Mouse (Mus musculus): Measurements from ENCODE around the gene Mat2a. TPM values are rescaled to one million over a fixed set of nuclear protein-coding genes. Genes with fewer than 3 reads are reported as not detected.

Gene Mat2a
- polyA plus RNA-seq (2015; fragmentation: Illumina TruSeq; extraction: RNeasy Lipid Tissue Mini Kit (QIAGEN cat#74804); ENCODE audit: low read depth, low replicate concordance), result 187 TPM

DNA sequence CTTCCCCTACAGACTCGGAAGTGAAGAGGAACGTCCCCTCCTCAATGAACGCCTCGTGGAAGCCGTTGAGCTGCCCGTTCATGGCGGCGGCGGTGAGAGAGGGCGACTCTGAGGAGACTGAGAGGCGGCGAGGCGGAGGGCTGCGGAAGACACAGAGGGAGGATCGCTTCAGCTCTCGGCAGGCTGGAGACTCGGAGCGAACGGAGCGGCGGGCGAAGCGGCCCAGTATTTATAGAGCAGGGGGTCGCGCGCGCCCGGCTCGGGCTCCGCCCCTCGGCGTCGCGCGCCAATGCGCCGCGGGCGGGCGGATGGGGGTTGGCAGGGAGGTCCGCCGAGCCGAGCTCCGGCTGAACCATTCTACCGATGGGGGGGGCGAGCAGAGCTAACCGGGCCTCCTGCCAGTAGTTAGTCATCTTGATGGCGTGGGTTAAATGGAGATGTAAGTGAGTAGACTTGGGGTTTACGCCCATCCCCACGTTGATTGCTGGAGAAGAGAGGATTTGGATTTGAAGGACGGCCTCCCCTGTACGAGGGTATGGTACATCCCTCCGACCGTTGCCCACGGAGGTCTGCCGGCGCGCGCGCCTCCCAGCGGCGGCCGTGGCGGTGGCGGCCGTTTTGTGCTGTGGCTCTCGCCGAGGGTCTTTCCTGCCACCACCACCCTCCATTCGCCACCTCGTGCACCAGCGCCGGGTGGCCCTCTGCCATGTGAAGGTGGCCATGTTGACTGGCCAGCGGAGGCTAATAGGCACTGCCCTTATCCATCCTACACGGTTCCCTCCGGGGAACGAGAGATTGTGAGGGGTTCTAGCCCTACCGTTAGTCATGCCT, at the start of gene Mat2a:
Gene Mat2a (minus strand): TSS at position 204 of the 831 bp plus-strand sequence.

DNA sequence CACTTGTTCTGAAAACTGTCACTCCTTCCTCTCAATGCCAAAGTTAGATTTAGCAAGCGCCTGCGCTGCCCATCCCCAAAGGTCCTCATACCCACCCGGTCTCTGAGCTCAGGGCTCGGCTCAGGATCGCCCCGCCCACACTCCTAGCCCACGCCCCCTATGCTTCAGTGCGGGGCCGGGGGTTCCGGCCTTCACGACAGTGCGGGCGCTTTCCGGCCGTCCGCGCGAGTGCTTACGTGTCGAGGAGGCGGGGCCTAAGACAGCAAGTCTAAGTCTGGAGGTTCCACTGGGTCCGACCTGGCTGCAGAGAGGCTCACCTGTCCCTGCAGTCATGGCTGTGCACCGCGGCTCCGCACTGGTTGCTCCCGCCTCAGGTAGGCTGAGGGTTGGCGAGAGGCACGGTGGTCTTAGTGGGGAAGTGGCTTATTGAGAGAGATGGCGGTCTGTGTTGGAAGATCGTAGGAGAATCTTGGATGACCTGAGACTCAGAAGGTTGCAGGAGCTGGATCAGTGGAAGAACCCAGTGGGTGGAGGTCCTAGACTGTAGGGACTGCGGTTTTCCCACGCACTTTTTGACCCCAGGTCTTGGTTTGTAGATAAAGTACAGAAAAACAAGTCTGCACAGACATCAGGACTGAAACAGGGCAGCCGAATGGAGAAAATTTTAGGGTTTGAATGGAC, 25.1 kb downstream of the Mat2a start, which contains the start of gene Ggcx:
Gene Ggcx (plus strand): TSS at position 233 of the 681 bp plus-strand sequence.

DNA sequence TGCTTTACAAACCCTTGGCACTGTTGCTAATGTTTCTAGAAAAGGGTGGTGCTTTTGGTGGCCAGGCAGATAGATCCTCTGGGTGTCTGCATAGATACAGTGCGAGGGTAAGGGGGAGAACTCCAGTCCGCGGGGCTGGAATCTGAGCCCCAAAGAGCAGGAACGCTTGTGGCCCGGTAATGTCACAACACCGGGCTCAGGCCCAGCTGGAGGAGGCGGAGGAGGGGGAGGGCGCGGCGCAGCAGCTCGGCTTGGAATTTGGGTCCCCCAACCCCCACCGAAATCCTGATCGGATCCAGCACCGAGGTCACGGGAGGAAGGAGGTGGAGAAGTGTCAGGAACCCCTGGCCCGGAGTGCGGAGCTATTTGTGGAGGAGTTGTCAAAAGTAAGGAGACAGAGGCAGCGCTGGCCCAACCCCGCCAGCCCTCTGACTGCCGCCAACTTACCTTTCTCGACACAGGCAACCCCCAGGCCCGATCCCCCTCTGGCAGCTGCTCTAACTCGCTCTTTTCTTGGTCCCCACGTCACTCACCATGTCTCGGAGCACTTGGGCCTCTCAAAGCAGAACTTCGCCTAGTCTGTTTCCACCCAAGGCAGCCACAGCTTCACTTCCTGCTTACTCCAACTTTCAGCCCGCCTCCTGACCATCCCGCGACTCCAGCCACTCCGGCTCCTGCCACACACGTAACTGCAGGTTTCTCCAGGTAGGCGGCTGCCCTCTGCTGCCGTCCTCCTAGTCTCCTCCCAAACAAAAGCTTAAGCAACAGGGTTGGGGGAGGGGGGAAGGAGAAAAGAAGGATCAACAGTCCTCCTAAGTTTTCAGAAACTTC, 49.2 kb downstream of the Mat2a start, which contains the start of gene Vamp8:
Gene Vamp8 (minus strand): TSS at position 763 of the 831 bp plus-strand sequence.

Other genes starting within 250 kb of the Mat2a start
- 1.9 TPM for gene Atoh8, start 204.0 kb downstream of the Mat2a start, polyA plus RNA-seq (2015; fragmentation: Illumina TruSeq; extraction: RNeasy Lipid Tissue Mini Kit (QIAGEN cat#74804); ENCODE audit: low read depth, low replicate concordance)
- not detected for gene Sftpb, start 134.9 kb downstream of the Mat2a start, polyA plus RNA-seq (2015; fragmentation: Illumina TruSeq; extraction: RNeasy Lipid Tissue Mini Kit (QIAGEN cat#74804); ENCODE audit: low read depth, low replicate concordance)
- 31.3 TPM for gene Usp39, start 94.4 kb downstream of the Mat2a start, polyA plus RNA-seq (2015; fragmentation: Illumina TruSeq; extraction: RNeasy Lipid Tissue Mini Kit (QIAGEN cat#74804); ENCODE audit: low read depth, low replicate concordance)
- 14.6 TPM for gene 0610030E20Rik, start 92.2 kb downstream of the Mat2a start, polyA plus RNA-seq (2015; fragmentation: Illumina TruSeq; extraction: RNeasy Lipid Tissue Mini Kit (QIAGEN cat#74804); ENCODE audit: low read depth, low replicate concordance)
- 11.2 TPM for gene Tmem150a, start 84.1 kb downstream of the Mat2a start, polyA plus RNA-seq (2015; fragmentation: Illumina TruSeq; extraction: RNeasy Lipid Tissue Mini Kit (QIAGEN cat#74804); ENCODE audit: low read depth, low replicate concordance)
- gene Rnf181, start 72.6 kb downstream of the Mat2a start, polyA plus RNA-seq (2015; fragmentation: Illumina TruSeq; extraction: RNeasy Lipid Tissue Mini Kit (QIAGEN cat#74804); ENCODE audit: low read depth, low replicate concordance), result 108 TPM
- 11.3 TPM for gene Vamp5, start 59.1 kb downstream of the Mat2a start, polyA plus RNA-seq (2015; fragmentation: Illumina TruSeq; extraction: RNeasy Lipid Tissue Mini Kit (QIAGEN cat#74804); ENCODE audit: low read depth, low replicate concordance)
- 30.4 TPM for gene Vamp8, start 48.9 kb downstream of the Mat2a start, polyA plus RNA-seq (2015; fragmentation: Illumina TruSeq; extraction: RNeasy Lipid Tissue Mini Kit (QIAGEN cat#74804); ENCODE audit: low read depth, low replicate concordance)
- gene Ggcx, start 25.2 kb downstream of the Mat2a start, polyA plus RNA-seq (2015; fragmentation: Illumina TruSeq; extraction: RNeasy Lipid Tissue Mini Kit (QIAGEN cat#74804); ENCODE audit: low read depth, low replicate concordance), result 14.7 TPM
- 1.2 TPM for gene Sh2d6, start 82.1 kb upstream of the Mat2a start, polyA plus RNA-seq (2015; fragmentation: Illumina TruSeq; extraction: RNeasy Lipid Tissue Mini Kit (QIAGEN cat#74804); ENCODE audit: low read depth, low replicate concordance)
- 4.8 TPM for gene Capg, start 104.8 kb upstream of the Mat2a start, polyA plus RNA-seq (2015; fragmentation: Illumina TruSeq; extraction: RNeasy Lipid Tissue Mini Kit (QIAGEN cat#74804); ENCODE audit: low read depth, low replicate concordance)
- 22.8 TPM for gene Elmod3, start 158.9 kb upstream of the Mat2a start, polyA plus RNA-seq (2015; fragmentation: Illumina TruSeq; extraction: RNeasy Lipid Tissue Mini Kit (QIAGEN cat#74804); ENCODE audit: low read depth, low replicate concordance)
- 10.8 TPM for gene Retsat, start 158.9 kb upstream of the Mat2a start, polyA plus RNA-seq (2015; fragmentation: Illumina TruSeq; extraction: RNeasy Lipid Tissue Mini Kit (QIAGEN cat#74804); ENCODE audit: low read depth, low replicate concordance)
- 91.4 TPM for gene Tgoln1, start 177.4 kb upstream of the Mat2a start, polyA plus RNA-seq (2015; fragmentation: Illumina TruSeq; extraction: RNeasy Lipid Tissue Mini Kit (QIAGEN cat#74804); ENCODE audit: low read depth, low replicate concordance)